Mouse (Mus musculus) c-Kit-positive CD71-negative TER-119-negative erythroid progenitor cells, embryonic 14.5 days (primary cell): ENCODE results near the gene Gm26741.

ENCODE experiments used
- DNase-seq: peaks from one replicate; pipeline ENCODE4 v3.0.0-alpha.2; 2013; ENCODE audit warnings: low read depth

Gene Gm26741

DNA sequence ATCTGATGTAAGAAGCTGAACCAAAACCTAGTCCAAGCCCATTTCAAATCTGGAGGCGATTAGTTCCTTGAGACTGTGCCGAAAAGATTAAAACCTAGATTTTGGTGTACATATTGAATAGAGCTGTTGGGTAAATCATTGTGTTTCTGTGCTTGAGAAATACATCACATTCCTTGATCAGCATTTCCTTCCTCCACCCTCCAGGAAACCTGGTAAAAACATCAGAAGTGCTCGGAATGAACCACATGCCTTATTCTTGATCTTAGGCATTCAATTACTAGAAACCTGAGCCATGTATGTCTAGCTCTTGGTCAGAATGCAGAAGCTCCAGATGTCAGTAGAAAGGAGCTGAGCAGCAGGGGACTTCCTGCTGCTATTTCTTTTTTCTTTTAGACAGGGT, 30.9 kb downstream of the Gm26741 start:
- no peak for DNase-seq

DNA sequence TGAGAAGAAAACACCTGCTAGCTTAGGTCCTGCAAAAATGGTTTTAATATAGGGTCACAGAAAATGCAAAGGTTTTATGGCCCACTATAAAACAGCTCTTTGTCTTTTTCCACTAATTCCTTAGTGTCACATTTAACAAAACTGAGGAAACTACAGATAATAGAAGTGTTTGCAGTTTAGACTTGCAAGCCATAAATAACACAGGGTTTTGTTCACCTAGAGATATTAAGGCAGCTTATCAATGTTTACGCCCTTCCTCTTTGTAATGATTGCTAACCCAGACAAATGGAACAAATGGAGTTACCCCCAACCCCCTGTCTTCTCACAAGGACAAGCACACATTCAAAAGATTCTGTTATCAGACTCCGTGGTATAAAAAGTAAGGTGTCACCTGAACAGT, 32.6 kb downstream of the Gm26741 start:
- no peak for DNase-seq

DNA sequence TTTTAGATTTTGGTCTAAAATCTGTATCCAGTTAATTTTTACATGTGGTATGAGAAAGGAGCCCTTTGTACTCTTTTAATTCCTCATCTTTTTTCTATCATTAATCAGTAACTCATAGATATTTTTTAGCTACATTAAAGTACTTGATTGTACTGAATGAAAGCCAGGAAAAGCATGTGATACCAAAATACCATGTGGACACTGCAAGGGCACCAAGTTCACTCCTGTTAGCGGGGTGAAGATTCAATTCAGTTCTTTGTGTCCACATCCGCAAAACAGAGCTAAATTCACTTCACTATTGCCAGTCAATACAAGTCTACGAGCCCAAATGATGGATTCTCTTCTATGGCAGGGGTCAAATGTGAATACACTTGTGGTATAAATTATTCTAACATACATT, 38.1 kb downstream of the Gm26741 start:
- no peak for DNase-seq

DNA sequence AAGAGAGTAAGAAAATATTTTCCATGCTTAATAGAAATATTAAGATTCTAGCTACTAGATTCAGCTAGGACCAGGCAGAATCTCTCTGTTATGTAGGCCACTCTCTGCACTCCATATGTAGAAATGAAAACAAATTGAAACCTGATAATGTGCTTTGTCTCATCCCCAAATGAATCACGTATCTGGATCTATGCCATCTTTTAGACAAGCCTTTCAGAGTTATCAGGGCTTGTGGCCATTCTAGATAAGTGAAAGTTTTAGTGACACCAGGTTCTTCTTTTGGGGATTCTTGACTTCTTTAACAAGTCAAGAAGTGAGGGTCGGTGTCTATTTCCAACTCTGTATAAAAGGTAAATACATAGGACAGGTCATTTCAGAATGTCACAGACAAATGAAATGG, 40.1 kb downstream of the Gm26741 start:
- no peak for DNase-seq

DNA sequence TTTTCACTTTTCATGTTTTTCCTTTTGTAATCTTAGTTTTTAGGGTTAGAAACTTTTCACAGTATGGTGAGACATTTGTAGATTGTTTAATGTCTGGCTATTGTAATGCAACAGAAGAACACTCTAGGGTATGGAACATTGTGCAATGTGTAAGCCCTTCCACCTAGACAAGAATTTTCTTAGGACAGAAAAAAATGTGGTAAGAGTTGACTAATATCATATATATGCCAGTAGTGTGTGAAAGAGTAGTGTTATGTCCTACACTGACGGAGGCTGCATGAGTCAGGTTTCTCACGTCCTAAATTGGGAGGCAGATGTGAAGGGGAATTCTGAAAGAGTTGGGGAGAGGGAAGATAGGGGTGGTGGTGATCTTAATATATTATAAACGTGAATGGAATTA, 41.2 kb downstream of the Gm26741 start:
- DNase-seq = no peak

DNA sequence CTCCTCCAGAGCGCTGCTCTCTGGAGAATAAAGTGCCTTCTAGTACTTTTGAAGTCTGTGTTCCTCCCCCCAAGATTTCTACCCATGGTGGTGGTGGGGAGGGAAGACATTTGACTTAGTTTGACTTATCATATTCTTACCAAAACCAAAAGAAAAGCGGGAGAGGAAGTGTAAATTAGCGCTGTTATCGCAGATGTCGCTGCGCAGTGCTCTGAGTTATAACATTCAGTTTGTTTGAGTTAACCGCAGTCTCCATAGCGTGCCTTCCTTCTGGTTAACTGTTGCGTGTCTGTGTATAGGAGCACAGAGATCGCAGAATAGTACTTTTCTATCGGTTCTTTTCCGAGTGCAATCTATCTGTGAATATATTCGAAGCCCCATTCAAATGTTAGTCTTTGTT, 46.6 kb downstream of the Gm26741 start:
- DNase-seq = no peak

DNA sequence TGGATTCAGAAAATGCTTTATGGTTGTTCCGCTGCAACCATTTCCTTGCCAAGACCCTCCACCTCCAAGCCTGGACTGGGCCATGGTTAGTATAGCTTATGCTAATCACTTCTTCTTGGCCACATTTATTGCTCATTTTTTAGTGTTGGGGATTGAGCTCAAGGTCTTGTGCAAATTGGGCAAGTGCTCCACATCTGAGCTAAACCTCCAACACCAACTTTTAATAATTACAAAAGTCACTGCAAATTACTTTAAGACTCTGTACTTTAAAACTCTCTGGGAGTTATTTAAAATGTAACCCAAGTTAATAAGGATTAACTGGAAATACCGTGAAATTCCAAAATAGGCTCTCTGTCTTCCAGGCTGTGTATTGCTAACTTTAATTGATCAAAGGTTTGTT, 49.0 kb downstream of the Gm26741 start:
- DNase-seq = no peak
